ENCODE assay signal across 22 mouse cellular contexts in the genomic region with DNA sequence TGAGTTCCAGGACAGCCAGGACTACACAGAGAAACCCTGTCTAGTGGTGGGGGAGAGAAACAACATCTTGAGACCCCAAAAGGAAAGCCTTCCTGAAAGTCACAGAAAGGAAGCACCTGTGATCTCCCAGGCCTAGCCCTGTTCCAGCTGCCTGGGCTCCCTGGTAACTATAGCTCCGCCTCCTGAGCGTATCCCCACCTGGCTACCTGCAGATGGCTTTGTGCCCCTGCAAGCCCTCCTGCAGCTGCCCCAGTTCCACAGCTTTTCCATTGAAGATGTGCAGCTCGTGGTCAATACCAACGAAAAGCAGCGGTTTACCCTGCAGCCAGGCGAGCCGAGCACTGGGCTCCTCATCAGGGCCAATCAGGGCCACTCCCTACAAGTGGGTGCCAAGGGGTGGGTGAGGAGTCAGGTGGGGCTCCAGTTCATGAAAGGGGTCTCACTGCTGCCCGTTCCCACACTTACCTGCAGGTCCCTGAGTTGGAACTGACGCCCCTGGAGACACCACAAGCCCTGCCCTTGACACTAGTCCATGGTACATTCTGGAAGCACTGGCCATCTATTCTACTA. TPM values are rescaled to one million over a fixed set of nuclear protein-coding genes. Genes with fewer than 3 reads are reported as not detected.
A peak's percentile ranks its signal among the peaks of the same experiment; 100 is the strongest.
DNase-seq lines count a peak whose midpoint lies in the region; ATAC-seq and TF ChIP-seq lines count a peak whose summit lies in the region.
"Had no signal": no experiment of that assay in that cellular context is flagged by ENCODE, and none has a peak within 500 bp of the region (broad histone marks: within the 10 kb centered on the region; RNA-seq: fewer than 3 reads in every experiment).

No protein-coding gene starts in this region.

- H3K4me2 ChIP-seq in heart, embryonic 15.5 days: peak overlapping the region; percentile 85; the same call in 1 of the 2 replicates
- no peak overlapping the region for H3K4me2 ChIP-seq in lung, postnatal 0 days (replicated peaks; ENCODE audit: low read depth, low read length)
- no peak overlapping the region for H3K4me2 ChIP-seq in intestine, embryonic 16.5 days (ENCODE audit: low read depth, low read length)
- H3K4me2 ChIP-seq: limb, embryonic 12.5 days had no signal

- H3K9me3 ChIP-seq in heart, embryonic 15.5 days (replicated peaks): no peaks in the 10 kb centered on the region
- no peaks in the 10 kb centered on the region for H3K9me3 ChIP-seq in lung, postnatal 0 days (ENCODE audit: low read length)
- H3K9me3 ChIP-seq in intestine, embryonic 16.5 days (ENCODE audit: control insufficient read depth, low read length): no peaks in the 10 kb centered on the region
- H3K9me3 ChIP-seq: embryonic facial prominence, embryonic 13.5 days; forebrain, embryonic 12.5 days; limb, embryonic 12.5 days; liver, embryonic 13.5 days had no signal

- no peak overlapping the region for H3K27ac ChIP-seq in heart, embryonic 15.5 days
- no peak overlapping the region for H3K27ac ChIP-seq in lung, postnatal 0 days (ENCODE audit: low read length)
- H3K27ac ChIP-seq in intestine, embryonic 16.5 days (ENCODE audit: low read length): no peak overlapping the region
- H3K27ac ChIP-seq: embryonic facial prominence, embryonic 13.5 days; forebrain, embryonic 12.5 days; hindbrain, postnatal 0 days; limb, embryonic 12.5 days; liver, embryonic 13.5 days had no signal

- H3K9ac ChIP-seq in heart, embryonic 15.5 days: no peak overlapping the region
- H3K9ac ChIP-seq in lung, postnatal 0 days (replicated peaks; ENCODE audit: low read depth): no peak overlapping the region
- H3K9ac ChIP-seq in intestine, embryonic 16.5 days (ENCODE audit: low read depth, low read length): no peak overlapping the region
- H3K9ac ChIP-seq: forebrain, embryonic 12.5 days; limb, embryonic 12.5 days; liver, embryonic 13.5 days had no signal

- H3K27me3 ChIP-seq in heart, embryonic 15.5 days: no peaks in the 10 kb centered on the region
- H3K27me3 ChIP-seq in lung, postnatal 0 days (replicated peaks; ENCODE audit: insufficient read depth, low read length): no peaks in the 10 kb centered on the region
- H3K27me3 ChIP-seq in intestine, embryonic 16.5 days (replicated peaks; ENCODE audit: control insufficient read depth, insufficient read depth, low read length): no peaks in the 10 kb centered on the region
- H3K27me3 ChIP-seq: embryonic facial prominence, embryonic 13.5 days; forebrain, embryonic 12.5 days; limb, embryonic 12.5 days; liver, embryonic 13.5 days had no signal

- 86% methylated on average over 9 of the region's 9 CpGs for WGBS in heart, embryonic 15.5 days
- WGBS in lung, postnatal 0 days: 87% methylated on average over 9 of the region's 9 CpGs
- WGBS in intestine, embryonic 16.5 days: 88% methylated on average over 9 of the region's 9 CpGs

- intact Hi-C loops in heart, postnatal 36 days (cut with DNase I): loop anchor here (5.0 kb wide), 1 partner anchor 39 kb away; a partner anchor contains a TSS

- TF ChIP-seq EP300 in lung, postnatal 0 days (IDR thresholded peaks at IDR 0.05): no peak

- H3K36me3 ChIP-seq in heart, embryonic 15.5 days: peaks cover 23% of the 10 kb centered on the region
- H3K36me3 ChIP-seq in lung, postnatal 0 days (ENCODE audit: insufficient read depth, low read length): no peaks in the 10 kb centered on the region
- H3K36me3 ChIP-seq in intestine, embryonic 16.5 days (ENCODE audit: control insufficient read depth, insufficient read depth, low read length): peaks cover 7% of the 10 kb centered on the region

- no peak for ATAC-seq in heart, embryonic 15.5 days (replicated peaks; ENCODE audit: insufficient number of reproducible peaks, insufficient read depth, low FRiP score, low read depth)
- no peak for ATAC-seq in lung, postnatal 0 days
- no peak for ATAC-seq in intestine, embryonic 16.5 days
- ATAC-seq: activated CD4-positive, CD25-positive, alpha-beta regulatory T cell, adult 4 months; hindbrain, postnatal 0 days had no signal

- H3K4me3 ChIP-seq in heart, embryonic 15.5 days: no peak overlapping the region
- H3K4me3 ChIP-seq in lung, postnatal 0 days (ENCODE audit: low read depth, low read length): no peak overlapping the region
- no peak overlapping the region for H3K4me3 ChIP-seq in intestine, embryonic 16.5 days (ENCODE audit: low read length)
- H3K4me3 ChIP-seq: embryonic facial prominence, embryonic 13.5 days; erythroblast, embryonic 14.5 days; forebrain, embryonic 12.5 days; limb, embryonic 12.5 days; liver, embryonic 13.5 days had no signal

- no peak for TF ChIP-seq CTCF in lung, postnatal 0 days (IDR thresholded peaks at IDR 0.05)

- DNase-seq in heart, postnatal 36 days: no peak
- peak; percentile 1 for DNase-seq in lung, postnatal 10 days
- no peak for DNase-seq in lung, postnatal 0 days (ENCODE audit: low spot score)
- DNase-seq in thymus, postnatal 14 days: peak; percentile 47
- no peak for DNase-seq in thymus, adult 18-20 months
- DNase-seq: adrenal gland, postnatal 14 days; cerebellum, adult 8-10 months; gastrocnemius, postnatal 36 days; kidney, adult 11 months; kidney, postnatal 10 days; layer of hippocampus, postnatal 36 days; liver, embryonic 13.5 days; lung, adult 2 months; lung, postnatal 36 days had no signal

- peaks cover 42% of the 10 kb centered on the region for H3K4me1 ChIP-seq in heart, embryonic 15.5 days (replicated peaks)
- H3K4me1 ChIP-seq in lung, postnatal 0 days (ENCODE audit: insufficient read depth, low read depth, low read length): peaks cover 16% of the 10 kb centered on the region; the same call in 1 of the 2 replicates
- peaks cover 32% of the 10 kb centered on the region for H3K4me1 ChIP-seq in intestine, embryonic 16.5 days (ENCODE audit: control insufficient read depth, insufficient read depth, low read length)

RNA-seq across cellular contexts. Expression of a gene that starts 1.9 kb away (rescaled TPM):
- polyA plus RNA-seq in heart, embryonic 15.5 days (2015; fragmentation: Nextera tagmentation; extraction: Ambion mirVana): 17.4 and 18.0 TPM in 2 replicates
- total RNA-seq in heart, postnatal 36 days (2021): 10 to 100 TPM; 23.0 to 25.5 TPM
- 11.0 and 11.5 TPM in 2 replicates for polyA plus RNA-seq in lung, postnatal 0 days (2015; fragmentation: Nextera tagmentation; extraction: Ambion mirVana)
- polyA plus RNA-seq in intestine, embryonic 16.5 days (2015; fragmentation: Nextera tagmentation; extraction: Ambion mirVana): 8.9 and 9.5 TPM in 2 replicates

RNA-seq across cellular contexts. Expression of a gene that starts 1.9 kb away (rescaled TPM):
- polyA plus RNA-seq in heart, embryonic 15.5 days (2015; fragmentation: Nextera tagmentation; extraction: Ambion mirVana): 29.9 TPM in 2 replicates
- 10 to 100 TPM; 27.0 to 28.9 TPM for total RNA-seq in heart, postnatal 36 days (2021)
- polyA plus RNA-seq in lung, postnatal 0 days (2015; fragmentation: Nextera tagmentation; extraction: Ambion mirVana): 21.0 and 24.9 TPM in 2 replicates
- 33.0 and 40.2 TPM in 2 replicates for polyA plus RNA-seq in intestine, embryonic 16.5 days (2015; fragmentation: Nextera tagmentation; extraction: Ambion mirVana)

RNA-seq across cellular contexts. Expression of a gene that starts 5.4 kb away (rescaled TPM):
- 37.9 and 39.1 TPM in 2 replicates for polyA plus RNA-seq in heart, embryonic 15.5 days (2015; fragmentation: Nextera tagmentation; extraction: Ambion mirVana)
- total RNA-seq in heart, postnatal 36 days (2021): 10 to 100 TPM; 51.0 to 57.1 TPM
- polyA plus RNA-seq in lung, postnatal 0 days (2015; fragmentation: Nextera tagmentation; extraction: Ambion mirVana): 32.7 and 33.2 TPM in 2 replicates
- 26.9 and 29.5 TPM in 2 replicates for polyA plus RNA-seq in intestine, embryonic 16.5 days (2015; fragmentation: Nextera tagmentation; extraction: Ambion mirVana)

RNA-seq across cellular contexts. Expression of a gene that starts 10.4 kb away (rescaled TPM):
- 133 and 149 TPM in 2 replicates for polyA plus RNA-seq in heart, embryonic 15.5 days (2015; fragmentation: Nextera tagmentation; extraction: Ambion mirVana)
- 100 to 1,000 TPM; 438 to 444 TPM for total RNA-seq in heart, postnatal 36 days (2021)
- 27.1 and 28.1 TPM in 2 replicates for polyA plus RNA-seq in lung, postnatal 0 days (2015; fragmentation: Nextera tagmentation; extraction: Ambion mirVana)
- 18.3 and 21.5 TPM in 2 replicates for polyA plus RNA-seq in intestine, embryonic 16.5 days (2015; fragmentation: Nextera tagmentation; extraction: Ambion mirVana)

RNA-seq across cellular contexts. Expression of a gene that starts 17.5 kb away (rescaled TPM):
- polyA plus RNA-seq in heart, embryonic 15.5 days (2015; fragmentation: Nextera tagmentation; extraction: Ambion mirVana): 77.0 and 91.2 TPM in 2 replicates
- total RNA-seq in heart, postnatal 36 days (2021): 10 to 100 TPM; 18.8 to 20.5 TPM
- polyA plus RNA-seq in lung, postnatal 0 days (2015; fragmentation: Nextera tagmentation; extraction: Ambion mirVana): 105 and 107 TPM in 2 replicates
- 176 and 195 TPM in 2 replicates for polyA plus RNA-seq in intestine, embryonic 16.5 days (2015; fragmentation: Nextera tagmentation; extraction: Ambion mirVana)

Comparison
In these comparisons a context has a peak if more than half of its experiments do, and no peak if none do; other contexts are left out.
1. DNase-seq: peak in lung, postnatal 10 days (single experiment) and thymus, postnatal 14 days (single experiment); none in heart, postnatal 36 days (0 of 2), lung, postnatal 0 days (single experiment) and thymus, adult 18-20 months (0 of 2).